Mouse (Mus musculus) gastrocnemius, postnatal 10 days (tissue): ENCODE data around the gene Ctf2. TPM values are rescaled to one million over a fixed set of nuclear protein-coding genes. Genes with fewer than 3 reads are reported as not detected.
A peak's percentile ranks its signal among the peaks of the same experiment; 100 is the strongest.
"Not testable (repeated sequence)": the region's sequence is repeated elsewhere in the genome, so short reads cannot be mapped to it uniquely, and the experiment has no call there.

Source experiments
- DNase-seq: peaks from one replicate; pipeline ENCODE4 v3.0.0; 2021; ENCODE audit warnings: mixed read lengths
- long read RNA-seq, 2 experiments: library from polyadenylated mRNA; stranded (forward); transcript quantifications; one replicate each; pipeline ENCODE4 v2.0.0; 2021
- total RNA-seq, 2 experiments: library from RNA; stranded (reverse); gene quantifications; 2 replicates each; pipeline ENCODE4 v1.2.3; 2021

The Ctf2 gene
- not detected for total RNA-seq
- long read RNA-seq, experiment 1 = 0 reads
- long read RNA-seq, experiment 2 = 0 reads

DNA sequence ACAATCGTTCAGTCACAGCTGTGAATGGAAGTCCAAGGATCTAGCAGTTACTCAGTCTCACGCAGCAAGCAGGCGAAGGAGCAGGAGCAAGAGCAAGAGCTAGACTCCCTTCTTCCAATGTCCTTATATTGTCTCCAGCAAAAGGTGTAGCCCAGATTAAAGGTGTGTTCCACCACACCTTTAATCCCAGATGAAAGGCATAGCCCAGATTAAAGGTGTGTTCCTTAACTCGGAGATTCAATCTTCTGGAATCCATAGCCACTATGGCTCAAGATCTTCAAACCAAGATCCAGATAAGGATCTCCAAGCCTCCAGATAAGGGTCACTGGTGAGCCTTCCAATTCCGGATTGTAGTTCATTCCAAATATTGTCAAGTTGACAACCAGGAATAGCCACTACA lies at the start of gene Ctf2:
Gene Ctf2 (minus strand): TSS at position 101 of the 400 bp plus-strand sequence.
- DNase-seq = not testable (repeated sequence)

DNA sequence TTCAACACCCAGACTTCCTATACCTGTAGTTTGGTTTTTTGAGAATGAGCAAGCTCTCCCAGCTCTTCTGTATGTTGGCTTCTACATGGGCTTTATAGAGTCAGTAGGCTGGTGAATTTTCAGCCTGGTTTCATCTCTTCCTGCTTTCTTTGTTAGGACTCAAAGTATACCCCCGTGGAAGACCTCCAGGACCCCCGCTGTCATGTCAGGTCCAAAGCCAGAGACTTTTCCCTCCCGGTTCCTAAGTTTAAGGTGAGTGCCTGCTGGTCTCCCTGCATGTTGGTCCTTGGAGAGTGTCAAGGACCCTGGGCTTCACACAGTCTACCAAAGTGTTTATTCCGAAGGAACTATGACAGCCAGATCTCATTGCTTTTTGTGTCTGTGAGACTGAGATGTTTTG lies 46.4 kb upstream of the Ctf2 start:
- DNase-seq = no peak

DNA sequence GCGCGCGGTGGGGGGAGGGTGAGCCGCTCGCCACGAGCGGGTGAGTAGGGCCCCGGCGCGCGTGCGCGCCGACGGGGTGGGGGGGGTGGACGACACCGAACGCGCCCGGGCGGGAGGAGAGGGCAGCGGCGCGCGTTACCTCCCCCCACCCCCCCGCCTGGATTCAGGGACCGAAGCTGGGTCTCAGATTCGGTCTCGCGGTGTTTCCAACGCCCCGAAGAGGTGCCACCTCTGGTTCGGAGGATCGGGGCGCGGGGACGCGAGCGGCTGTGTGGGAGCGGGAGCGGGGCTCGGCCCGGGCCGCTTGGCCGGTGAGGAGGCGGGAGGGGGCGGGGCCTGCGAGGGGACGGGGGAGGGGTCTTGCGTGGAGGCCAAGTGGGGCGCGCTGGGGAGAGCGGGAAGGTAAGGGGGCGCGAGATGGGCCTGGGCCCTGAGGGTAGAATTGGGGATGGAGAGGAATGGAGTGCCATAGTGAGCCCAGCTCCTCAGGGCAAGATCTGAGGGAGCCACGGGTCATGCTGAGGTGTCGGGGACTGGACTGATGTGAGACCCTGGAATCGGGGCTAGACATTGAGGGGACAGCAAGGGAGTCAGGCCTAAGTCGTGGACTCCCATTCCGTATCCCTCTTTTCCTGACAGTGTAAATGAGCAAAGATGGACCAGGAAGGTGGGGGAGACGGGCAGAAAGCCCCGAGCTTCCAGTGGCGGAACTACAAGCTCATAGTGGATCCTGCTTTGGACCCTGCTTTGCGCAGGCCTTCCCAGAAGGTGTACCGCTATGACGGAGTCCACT lies 45.7 kb upstream of the Ctf2 start:
- DNase-seq = peak; percentile 72

DNA sequence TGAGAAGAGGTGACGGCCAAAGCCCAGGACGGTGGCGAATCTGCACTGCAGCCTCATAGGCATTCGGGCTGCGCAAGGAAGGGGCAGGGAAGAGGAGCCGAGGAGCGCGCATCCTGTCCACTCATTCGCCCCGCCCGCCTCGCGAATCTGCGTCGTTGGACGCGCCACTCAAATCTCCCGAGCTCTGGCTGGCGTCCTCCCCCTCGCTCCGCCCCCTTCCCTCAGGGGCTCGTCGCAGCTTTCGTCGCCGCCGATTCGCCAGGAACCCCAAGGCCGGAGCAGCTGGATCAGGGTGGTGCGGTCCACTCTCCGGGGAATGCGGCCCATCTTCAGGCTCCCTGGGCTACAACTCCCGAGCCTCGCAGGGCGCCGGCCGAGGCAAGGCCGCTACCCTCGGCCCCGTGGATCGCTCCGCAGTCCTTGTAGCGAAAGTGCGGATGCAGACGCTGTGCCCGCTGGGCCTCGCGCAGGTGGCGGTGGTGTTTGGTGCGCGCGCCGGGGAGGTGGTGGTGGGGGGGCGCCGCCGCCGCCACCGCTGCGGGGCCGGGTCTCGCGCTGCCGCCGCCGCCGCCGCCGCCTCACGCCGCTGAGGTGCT lies 45.0 kb upstream of the Ctf2 start:
- DNase-seq = peak; percentile 97

DNA sequence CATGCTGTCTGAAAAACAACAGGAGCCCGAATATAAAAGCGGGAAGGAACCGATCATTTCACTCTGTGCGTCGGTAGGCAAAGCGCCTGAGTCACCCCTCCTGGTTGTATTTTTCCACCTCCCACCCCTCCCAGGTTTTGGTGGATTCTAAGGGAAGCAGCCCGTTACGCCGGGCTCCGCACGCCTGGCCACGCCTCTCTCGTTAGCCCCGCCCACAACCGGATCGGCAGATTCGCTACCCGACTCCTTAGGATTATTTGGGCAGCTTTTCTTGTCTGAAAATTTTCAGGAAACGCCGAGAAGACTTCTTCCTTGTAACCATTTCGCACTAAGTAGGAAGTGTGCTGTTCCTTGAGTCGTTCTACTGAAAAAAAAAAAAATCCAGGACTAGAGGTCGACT lies 44.5 kb upstream of the Ctf2 start, which contains the start of gene Setd1a:
Gene Setd1a (plus strand): TSS at position 245 of the 400 bp plus-strand sequence.
- peak; percentile 93 for DNase-seq

DNA sequence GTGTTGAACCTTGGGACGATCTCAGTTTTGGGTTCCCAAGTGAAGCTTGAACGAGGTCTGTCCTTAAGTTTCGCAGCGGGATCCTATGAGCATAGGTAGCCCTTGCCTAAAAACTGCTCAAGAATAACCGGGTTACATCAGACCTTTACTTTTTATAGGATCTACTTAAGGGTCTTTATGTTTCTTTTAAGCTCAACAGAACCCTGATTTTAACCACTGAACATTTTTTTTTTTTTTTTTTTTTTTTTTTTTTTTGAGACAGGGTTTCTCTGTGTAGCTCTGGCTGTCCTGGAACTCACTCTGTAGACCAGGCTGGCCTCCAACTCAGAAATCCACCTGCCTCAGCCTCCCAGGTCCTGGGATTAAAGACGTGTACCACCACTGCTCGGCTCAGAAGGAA lies 43.9 kb upstream of the Ctf2 start:
- not testable (repeated sequence) for DNase-seq

DNA sequence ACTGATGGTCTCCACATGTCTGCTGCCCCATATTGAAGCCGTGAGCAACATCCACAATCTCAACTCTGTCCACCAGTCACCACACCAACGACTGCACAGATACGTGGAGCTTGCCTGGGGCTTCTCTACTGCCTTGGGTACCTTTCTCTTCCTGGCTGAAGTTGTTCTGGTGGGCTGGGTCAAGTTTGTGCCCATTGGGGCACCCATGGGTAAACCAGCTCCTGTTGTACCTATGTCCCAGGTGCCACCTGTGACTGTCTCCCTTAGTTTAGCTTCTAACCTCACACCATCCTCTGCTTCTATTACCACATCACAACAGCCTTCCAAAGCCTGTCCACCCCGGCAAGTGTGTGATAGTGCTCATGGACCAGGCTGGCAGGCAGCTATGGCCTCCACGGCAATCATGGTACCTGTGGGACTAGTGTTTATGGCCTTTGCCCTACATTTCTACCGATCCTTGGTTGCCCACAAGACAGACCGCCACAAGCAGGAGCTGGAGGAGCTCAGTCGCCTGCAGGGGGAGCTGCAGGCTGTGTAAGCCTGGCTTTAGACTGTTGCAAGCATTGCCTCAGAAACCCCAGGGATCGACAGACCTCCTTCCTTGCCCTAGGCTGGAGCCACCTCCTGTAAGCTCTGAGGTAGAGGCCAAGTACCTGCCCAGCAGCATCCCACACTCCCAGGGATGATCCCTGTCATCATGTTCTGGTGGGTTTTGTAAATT lies 41.9 kb upstream of the Ctf2 start:
- peak; percentile 70 for DNase-seq

DNA sequence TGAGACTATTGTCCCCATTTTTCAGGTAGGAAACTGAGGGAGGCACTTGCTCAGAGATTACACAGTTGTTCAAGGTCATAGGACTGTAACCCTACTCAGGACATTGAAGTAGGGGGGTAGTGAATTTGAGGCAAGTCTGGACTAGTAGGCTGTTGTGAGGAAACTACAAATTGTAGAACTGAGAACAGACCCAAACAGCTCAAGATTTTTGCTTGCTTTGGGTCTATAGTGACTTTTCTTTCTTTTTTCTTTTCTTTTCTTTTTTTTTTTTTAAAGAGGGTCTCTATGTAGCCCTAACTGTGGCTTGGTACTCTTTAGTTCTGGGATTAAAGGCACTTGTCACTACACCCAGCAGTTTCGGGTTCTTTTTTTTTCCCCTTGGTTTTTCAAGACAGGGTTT lies 40.6 kb upstream of the Ctf2 start:
- no peak for DNase-seq

DNA sequence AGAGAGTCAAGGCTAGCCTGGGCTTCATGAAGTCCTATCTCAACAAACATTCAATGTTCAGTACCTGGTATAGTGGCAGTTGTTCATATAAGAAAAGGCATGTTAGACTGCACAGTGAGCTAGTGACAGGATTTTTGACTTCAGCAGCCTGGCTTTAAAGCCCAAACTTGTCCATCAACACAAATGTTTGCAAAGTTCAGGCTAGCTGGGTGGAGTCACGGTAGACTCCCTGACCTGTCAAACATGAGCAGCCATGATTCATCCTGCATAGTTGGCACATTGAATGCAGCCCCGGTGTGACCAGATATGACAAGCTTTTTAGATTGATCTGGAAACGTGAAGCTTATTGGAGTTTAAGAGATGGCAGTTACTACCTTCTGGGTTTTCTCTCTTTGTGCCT lies 40.1 kb upstream of the Ctf2 start:
- no peak for DNase-seq

DNA sequence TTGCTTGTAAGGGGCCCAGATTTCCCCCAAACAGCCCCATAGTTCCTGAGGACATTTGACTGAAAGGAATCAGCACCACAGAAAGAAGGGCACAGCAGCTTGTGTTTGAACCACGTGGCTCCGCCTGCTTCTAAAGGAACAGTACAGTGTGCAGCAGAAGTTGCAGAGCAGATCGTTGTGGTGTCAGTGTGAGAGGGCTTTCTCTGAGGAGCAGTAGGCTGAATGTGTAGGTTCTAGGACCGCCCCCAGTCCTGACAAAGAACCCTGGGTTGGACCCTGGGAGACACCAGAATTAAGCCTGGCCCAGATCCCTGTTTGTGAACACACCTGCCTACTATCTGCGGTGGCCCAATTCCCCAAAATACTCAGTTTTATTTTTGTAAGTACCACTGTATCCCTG lies 39.3 kb upstream of the Ctf2 start:
- DNase-seq = no peak

DNA sequence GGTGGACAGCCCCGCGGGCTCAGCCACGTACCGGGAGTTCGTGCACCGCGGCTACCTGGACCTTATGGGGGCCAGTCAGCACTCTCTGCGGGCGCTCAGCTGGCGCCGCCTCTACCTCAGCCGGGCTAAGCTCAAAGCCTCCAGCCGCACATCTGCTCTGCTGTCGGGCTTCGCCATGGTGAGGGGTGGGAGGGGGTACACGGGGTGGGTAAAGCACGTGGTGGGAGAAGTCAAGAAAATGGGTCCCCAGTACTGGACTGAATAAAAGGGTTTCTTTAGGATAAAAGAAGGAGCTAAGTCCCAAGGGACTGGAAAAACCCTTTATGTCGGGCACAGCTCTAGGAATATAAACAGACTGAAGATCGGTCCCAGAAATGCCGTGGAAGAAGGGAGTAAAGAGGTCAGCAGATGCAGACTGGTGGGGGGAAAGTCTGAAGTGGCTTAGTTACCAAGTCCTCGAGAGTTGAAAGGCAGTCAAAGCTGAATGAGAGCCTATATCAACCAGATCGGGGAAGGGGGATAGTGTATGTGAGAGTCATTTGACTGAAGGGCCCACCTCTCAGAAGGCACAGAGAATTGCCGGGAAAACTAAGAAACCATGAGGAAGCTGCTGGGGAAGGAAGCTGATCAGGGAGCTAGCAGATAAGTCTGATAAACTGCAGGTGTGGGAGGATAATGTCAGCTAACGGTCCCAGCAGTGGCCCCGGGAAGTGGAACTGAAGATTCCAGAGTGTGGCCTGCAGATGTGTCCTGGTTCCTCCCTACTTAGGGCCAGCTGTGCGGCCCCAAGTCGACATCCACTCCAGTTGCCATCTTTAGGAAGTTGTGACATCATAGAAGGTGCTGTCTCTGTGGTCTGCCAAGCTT lies 38.3 kb upstream of the Ctf2 start:
- DNase-seq = no peak

DNA sequence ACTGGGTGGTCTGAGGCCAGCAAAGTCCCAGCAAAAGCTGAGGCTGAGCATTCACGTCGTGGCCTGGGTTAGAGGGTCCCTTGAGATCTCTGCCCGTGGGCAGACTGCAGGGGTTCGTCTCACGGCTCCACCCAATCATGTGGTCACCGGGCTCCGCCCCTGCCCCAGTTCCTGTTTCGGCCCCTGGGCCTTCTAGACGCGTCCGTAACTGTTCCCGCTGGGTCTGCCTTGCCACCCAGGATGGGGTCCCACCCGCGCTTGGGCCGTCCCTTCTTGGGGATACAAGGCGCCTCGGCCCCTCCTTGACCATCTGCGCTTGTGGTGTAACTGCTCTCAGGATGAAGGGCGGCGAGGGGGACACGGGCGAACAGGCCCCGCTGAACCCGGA lies 37.7 kb upstream of the Ctf2 start, which contains the start of gene Orai3:
Gene Orai3 (plus strand): TSS at position 165 of the 388 bp plus-strand sequence.
- DNase-seq = peak; percentile 82

DNA sequence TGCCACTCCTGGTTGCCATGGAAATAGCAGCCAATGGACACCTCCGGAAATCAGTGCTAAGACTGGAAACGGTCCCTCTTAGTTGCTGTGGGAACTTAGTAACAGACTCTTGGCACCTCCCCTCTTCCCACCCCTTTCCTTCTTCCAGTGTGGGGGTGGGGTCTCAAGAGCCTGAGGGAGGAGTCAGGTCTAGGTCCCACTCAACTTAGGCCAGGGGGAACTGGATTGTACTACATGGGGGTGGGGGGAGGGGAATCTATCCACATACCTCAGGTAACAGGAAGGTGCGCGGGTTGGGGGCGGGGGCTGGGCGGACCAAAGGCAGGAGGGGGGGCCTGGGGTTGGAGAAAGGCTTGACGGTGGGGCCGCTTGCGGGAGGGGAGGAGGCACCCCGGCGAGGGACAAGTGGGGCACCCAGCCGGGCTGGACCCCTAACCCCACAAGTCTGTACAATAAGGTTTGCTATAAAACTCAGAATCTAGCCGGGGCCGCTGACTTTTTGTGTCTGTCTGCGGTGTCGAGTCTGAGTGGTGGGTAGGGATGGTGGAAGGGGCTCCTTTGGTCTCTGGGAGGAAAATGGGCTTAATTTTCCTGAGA lies 37.1 kb upstream of the Ctf2 start:
- DNase-seq = peak; percentile 85

DNA sequence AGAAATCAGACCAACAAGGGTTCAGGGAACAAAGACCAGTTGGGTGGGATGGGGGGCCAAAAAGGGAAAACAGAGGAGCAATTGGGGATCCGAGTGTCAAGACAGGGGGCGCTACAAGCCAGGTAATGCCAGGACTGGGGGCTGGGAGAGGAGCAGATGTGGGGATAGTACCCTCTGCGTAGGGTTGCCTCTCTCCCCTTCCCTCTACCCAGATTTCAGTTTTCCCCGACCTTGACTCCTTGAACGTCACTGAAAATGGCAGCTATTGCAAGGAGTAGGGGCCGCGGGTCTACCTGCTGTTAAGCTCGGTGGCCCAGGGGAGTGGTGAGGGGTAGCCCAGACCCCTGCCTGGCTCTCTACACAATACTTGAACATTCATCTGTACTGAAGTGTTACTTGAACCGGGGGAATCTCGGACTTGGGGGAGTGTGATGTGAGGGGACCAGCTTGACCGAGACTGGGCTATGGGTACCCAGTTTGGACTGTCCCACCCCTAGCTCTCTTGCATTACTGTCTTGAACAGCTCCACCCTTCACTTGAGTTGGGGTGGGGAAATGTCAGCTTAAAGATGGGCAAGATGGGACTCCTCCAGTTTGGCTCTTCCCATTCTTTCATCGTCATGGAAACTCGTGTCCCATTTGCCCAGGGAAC lies 36.5 kb upstream of the Ctf2 start:
- no peak for DNase-seq

DNA sequence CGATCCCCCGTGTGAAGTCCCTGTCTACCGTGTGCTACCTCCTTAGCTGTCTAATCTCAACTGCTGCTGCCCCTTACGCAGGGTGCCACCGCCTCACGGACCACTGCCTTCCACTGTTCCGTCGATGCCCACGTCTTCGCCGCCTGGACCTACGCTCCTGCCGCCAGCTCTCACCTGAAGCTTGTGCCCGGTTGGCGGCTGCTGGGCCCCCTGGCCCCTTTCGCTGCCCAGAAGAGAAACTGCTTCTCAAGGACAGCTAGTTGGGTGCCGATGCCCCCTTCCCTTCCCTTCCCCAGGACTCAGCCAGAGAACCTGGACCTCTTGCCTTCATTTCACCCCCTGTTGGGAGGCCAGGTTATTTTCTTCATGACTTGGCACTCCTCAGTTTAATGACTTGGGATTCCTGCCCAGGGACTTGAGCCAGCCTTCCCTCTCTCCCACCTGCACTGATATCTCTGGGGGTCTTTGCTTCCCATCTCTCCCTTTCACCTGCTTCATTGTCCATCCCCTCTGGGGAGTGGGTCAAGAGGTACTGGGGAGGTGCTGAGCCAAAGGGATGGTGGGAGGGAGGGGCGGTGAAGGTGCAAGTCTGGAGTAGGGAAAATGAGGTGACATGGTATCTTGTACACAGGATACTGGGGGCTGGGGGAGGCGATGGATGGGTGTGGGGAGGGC lies 35.8 kb upstream of the Ctf2 start:
- no peak for DNase-seq

DNA sequence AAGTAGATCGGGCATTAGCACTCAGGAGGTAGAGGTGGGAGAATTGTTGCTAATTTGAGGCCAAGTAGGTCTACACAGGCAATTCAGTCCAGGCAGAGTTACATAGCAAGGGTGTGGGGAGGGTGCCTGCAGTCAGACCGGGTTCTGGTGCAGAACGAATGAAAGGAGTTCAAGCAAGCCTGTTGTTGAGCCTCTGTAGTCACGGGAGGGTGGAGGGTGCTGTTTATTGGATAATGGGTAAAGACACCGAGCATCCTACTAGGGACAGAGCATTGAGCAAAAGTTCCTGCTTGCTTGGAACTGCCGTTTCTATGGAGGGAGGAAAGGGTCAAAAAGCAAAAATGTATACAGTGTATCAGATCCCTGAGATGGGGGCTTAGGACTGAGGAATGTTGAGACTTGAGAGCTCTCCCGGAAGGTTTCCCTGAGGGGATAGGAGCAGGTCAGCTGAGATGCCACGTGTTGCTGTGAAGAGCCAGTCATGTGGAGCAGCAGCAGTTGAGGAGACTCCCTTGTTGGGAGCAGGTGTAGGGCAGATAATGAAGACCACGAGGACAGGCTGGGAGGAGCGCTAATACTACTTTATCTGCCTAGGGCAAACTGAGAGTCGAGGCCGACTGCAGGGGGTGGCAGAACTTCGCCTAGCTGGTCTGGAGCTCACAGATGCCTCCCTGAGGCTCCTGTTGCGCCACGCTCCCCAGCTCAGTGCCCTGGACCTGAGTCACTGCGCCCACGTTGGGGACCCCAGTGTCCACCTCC lies 35.1 kb upstream of the Ctf2 start:
- DNase-seq = no peak

DNA sequence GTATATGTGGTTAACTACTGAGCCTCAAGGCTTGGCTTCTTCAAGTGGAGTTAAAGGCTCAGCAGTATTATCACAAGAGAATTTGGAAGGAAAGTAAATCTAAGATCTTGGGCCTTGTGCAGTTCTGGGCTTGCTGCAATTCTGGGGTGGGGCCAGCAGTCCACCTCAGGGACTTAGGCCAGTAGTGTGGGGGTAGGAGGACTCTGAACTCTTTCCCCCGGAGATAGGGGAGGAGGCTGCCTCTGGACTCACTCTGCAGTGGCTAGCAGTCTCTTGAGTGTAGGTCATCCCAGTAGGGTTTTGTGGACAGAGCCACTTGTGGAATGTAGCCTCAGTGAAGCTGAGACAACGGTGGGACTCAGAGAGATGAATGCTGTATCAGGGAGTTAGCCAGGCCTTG lies 33.8 kb upstream of the Ctf2 start:
- no peak for DNase-seq

DNA sequence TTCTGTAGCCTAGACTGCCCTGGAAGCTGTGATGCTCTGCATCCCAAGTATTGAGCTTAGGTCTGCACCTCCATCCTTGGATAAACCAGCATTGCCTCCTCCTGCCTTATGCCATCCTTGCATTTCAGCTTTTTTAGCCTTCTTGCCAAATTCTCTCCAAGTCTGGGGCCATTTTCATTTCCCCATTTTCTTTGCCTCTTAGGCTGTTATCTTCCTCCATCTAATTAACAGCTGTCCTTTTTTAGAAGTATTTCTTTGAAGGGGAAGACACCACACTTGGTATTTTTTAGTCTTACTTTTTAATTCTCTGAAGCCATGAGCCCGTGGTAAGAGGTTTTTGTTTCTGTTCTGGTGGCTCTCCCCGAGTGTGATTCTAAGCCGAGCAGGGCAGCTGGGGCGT lies 31.7 kb upstream of the Ctf2 start:
- no peak for DNase-seq

DNA sequence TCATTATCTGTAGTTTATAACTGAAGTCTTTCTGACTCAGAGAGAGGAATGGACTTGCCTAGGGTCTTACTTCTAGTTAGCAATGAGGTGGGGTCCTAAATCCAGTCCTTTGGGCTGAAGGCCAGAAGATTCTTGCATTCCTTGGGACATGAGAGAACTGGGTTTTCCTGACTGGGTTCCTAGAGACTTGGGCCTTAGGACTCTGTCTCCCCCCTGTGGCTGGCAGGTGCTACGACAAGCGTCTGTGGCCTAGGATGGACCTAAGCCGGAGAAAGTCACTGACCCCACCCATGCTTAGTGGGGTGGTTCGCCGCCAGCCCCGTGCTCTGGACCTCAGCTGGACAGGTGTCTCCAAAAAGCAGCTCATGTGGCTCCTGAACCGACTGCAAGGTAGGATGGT lies 29.1 kb upstream of the Ctf2 start:
- DNase-seq = peak; percentile 73

DNA sequence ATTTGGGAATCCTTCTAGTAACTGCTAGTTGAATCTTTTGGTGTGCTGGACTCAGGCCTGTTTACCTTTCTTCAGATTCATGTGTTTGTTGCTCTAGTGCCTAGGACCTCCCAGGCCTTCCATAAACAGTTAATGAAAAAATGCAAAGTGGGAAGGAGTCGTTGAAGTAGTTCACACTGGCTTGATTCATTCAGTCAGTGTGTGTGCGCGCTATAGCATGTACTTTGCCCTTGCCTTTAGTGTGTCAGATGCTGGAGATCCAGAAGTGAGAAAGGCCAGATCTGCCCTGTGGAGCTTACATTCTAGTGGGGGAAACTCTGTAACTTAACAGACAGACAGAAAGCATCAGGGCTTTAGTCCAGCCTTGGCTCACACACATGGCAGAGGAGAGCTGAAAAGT lies 28.5 kb upstream of the Ctf2 start:
- no peak for DNase-seq
